Mouse (Mus musculus): ENCODE measurements around the gene Bbox1.

The Bbox1 gene

GRCm38 (mm10) chr2:110269281-110269680, 45.1 kb downstream of the Bbox1 start:
- peak; percentile 19 for DNase-seq

GRCm38 (mm10) chr2:110232252-110232651, 82.1 kb downstream of the Bbox1 start:
- DNase-seq, result peak; percentile 4

GRCm38 (mm10) chr2:110230753-110231152, 83.6 kb downstream of the Bbox1 start:
- DNase-seq, result no peak

- peak; percentile 79 for DNase-seq
Measured at GRCm38 (mm10) chr2:110229143-110230087, 84.9 kb downstream of the Bbox1 start.

GRCm38 (mm10) chr2:110226421-110226820, 87.9 kb downstream of the Bbox1 start:
- DNase-seq, result no peak

- DNase-seq, result no peak
Measured at GRCm38 (mm10) chr2:110225969-110226368, 88.4 kb downstream of the Bbox1 start.

- no peak for DNase-seq
Measured at GRCm38 (mm10) chr2:110222793-110223192, 91.6 kb downstream of the Bbox1 start.

- DNase-seq, result no peak
Measured at GRCm38 (mm10) chr2:110220492-110220891, 93.9 kb downstream of the Bbox1 start.

GRCm38 (mm10) chr2:110215685-110216058, 98.7 kb downstream of the Bbox1 start:
- no peak for DNase-seq

GRCm38 (mm10) chr2:110214991-110215684, 99.2 kb downstream of the Bbox1 start:
- no peak for DNase-seq

GRCm38 (mm10) chr2:110214278-110214677, 100.1 kb downstream of the Bbox1 start:
- peak; percentile 14 for DNase-seq

All from lung, postnatal 36 days (tissue).